27 mouse cellular contexts compared by ENCODE assay signal in genomic region chr15:92738676-92739075, GRCm38 (mm10).
A peak's percentile ranks its signal among the peaks of the same experiment; 100 is the strongest.
DNase-seq lines count a peak whose midpoint lies in the region; ATAC-seq lines count a peak whose summit lies in the region.
"Had no signal": no experiment of that assay in that cellular context is flagged by ENCODE, and none has a peak within 500 bp of the region (broad histone marks: within the 10 kb centered on the region; RNA-seq: fewer than 3 reads in every experiment).

No protein-coding gene starts in this region.

- no peak for ATAC-seq in embryonic facial prominence, embryonic 13.5 days (ENCODE audit: insufficient number of reproducible peaks, insufficient read depth, low FRiP score, low TSS enrichment, low read depth)
- ATAC-seq in limb, embryonic 11.5 days (ENCODE audit: insufficient number of reproducible peaks, low FRiP score, low TSS enrichment, low read depth), result 0 out of 2 replicates have a peak, but pooled peaks have one; percentile 57
- ATAC-seq: CD4-positive, CD25-positive, alpha-beta regulatory T cell, adult 4 months; forebrain, embryonic 14.5 days; intestine, embryonic 16.5 days; midbrain, embryonic 16.5 days had no signal

- 0 out of 2 replicates have a peak overlapping the region, but pooled peaks have one; percentile 22 for H3K27ac ChIP-seq in embryonic facial prominence, embryonic 13.5 days
- H3K27ac ChIP-seq in limb, embryonic 11.5 days (replicated peaks; ENCODE audit: low read depth, low read length), result no peak overlapping the region
- H3K27ac ChIP-seq: heart, embryonic 10.5 days; heart, embryonic 15.5 days; hindbrain, embryonic 13.5 days; kidney, postnatal 0 days; liver, embryonic 13.5 days; neural tube, embryonic 12.5 days had no signal

- peak; percentile 49 for DNase-seq in embryo, embryonic 11 days
- DNase-seq in limb, embryonic 11.5 days (ENCODE audit: low spot score), result peak; percentile 57
- DNase-seq in mesoderm, embryonic 11.5 days (ENCODE audit: low read depth, low spot score), result peak; percentile 42
- DNase-seq in gastrocnemius, postnatal 25 days, result no peak
- no peak for DNase-seq in lung, postnatal 14 days
- no peak for DNase-seq in cerebellum, adult 11 months
- DNase-seq: adrenal gland, postnatal 14 days; cerebellum, adult 11-12 months; cerebellum, adult 9-11 months; gastrocnemius, postnatal 10 days; kidney, adult 8-10 months; kidney, postnatal 4 days; liver, embryonic 13.5 days; lung, adult 2 months; thymus, postnatal 4 days had no signal

- H3K27me3 ChIP-seq in embryonic facial prominence, embryonic 13.5 days, result no peaks in the 10 kb centered on the region
- H3K27me3 ChIP-seq in limb, embryonic 11.5 days (ENCODE audit: control insufficient read depth, insufficient read depth, low read length), result no peaks in the 10 kb centered on the region
- H3K27me3 ChIP-seq: heart, embryonic 15.5 days; hindbrain, embryonic 13.5 days; liver, embryonic 13.5 days; neural tube, embryonic 12.5 days had no signal

- WGBS in embryonic facial prominence, embryonic 13.5 days, result 37% methylated on average over 2 of the region's 2 CpGs
- WGBS in limb, embryonic 11.5 days, result 28% methylated on average over 2 of the region's 2 CpGs

- H3K4me2 ChIP-seq in embryonic facial prominence, embryonic 13.5 days, result no peak overlapping the region
- no peak overlapping the region for H3K4me2 ChIP-seq in limb, embryonic 11.5 days (ENCODE audit: low read depth, severe bottlenecking)
- H3K4me2 ChIP-seq: heart, embryonic 15.5 days; hindbrain, embryonic 13.5 days; liver, embryonic 13.5 days; midbrain, embryonic 11.5 days; neural tube, embryonic 12.5 days had no signal

- no peaks in the 10 kb centered on the region for H3K36me3 ChIP-seq in embryonic facial prominence, embryonic 13.5 days
- H3K36me3 ChIP-seq in limb, embryonic 11.5 days (ENCODE audit: control insufficient read depth, insufficient read depth, low read length), result no peaks in the 10 kb centered on the region
- H3K36me3 ChIP-seq: heart, embryonic 10.5 days; heart, embryonic 15.5 days; hindbrain, embryonic 13.5 days; liver, embryonic 13.5 days; neural tube, embryonic 12.5 days had no signal

- H3K4me3 ChIP-seq in embryonic facial prominence, embryonic 13.5 days, result no peak overlapping the region
- no peak overlapping the region for H3K4me3 ChIP-seq in limb, embryonic 11.5 days (ENCODE audit: low read depth, low read length)
- H3K4me3 ChIP-seq: heart, embryonic 10.5 days; heart, embryonic 15.5 days; hindbrain, embryonic 13.5 days; liver, embryonic 13.5 days; myocyte; neural tube, embryonic 12.5 days had no signal

- no peak overlapping the region for H3K9ac ChIP-seq in embryonic facial prominence, embryonic 13.5 days
- H3K9ac ChIP-seq in limb, embryonic 11.5 days (ENCODE audit: low read length), result no peak overlapping the region
- H3K9ac ChIP-seq: heart, embryonic 15.5 days; hindbrain, embryonic 13.5 days; liver, embryonic 13.5 days; neural tube, embryonic 12.5 days had no signal

- peaks cover 10% of the 10 kb centered on the region for H3K4me1 ChIP-seq in embryonic facial prominence, embryonic 13.5 days
- H3K4me1 ChIP-seq in limb, embryonic 11.5 days (ENCODE audit: control insufficient read depth, insufficient read depth, low read length), result peaks cover 4% of the 10 kb centered on the region; the same call in 1 of the 2 replicates
- H3K4me1 ChIP-seq: heart, embryonic 10.5 days; heart, embryonic 15.5 days; liver, embryonic 13.5 days; neural tube, embryonic 12.5 days had no signal

- no peaks in the 10 kb centered on the region for H3K9me3 ChIP-seq in embryonic facial prominence, embryonic 13.5 days
- no peaks in the 10 kb centered on the region for H3K9me3 ChIP-seq in limb, embryonic 11.5 days (ENCODE audit: control insufficient read depth, low read length)
- H3K9me3 ChIP-seq: heart, embryonic 10.5 days; heart, embryonic 15.5 days; hindbrain, embryonic 13.5 days; neural tube, embryonic 12.5 days had no signal

Comparison
In these comparisons a context has a peak if more than half of its experiments do, and no peak if none do; other contexts are left out.
1. DNase-seq: peak in embryo, embryonic 11 days (single experiment), limb, embryonic 11.5 days (single experiment) and mesoderm, embryonic 11.5 days (single experiment); none in gastrocnemius, postnatal 25 days (single experiment), lung, postnatal 14 days (single experiment) and cerebellum, adult 11 months (single experiment).